Mouse (Mus musculus) heart, embryonic 10.5 days (tissue): ENCODE data around the gene Slc35e3. TPM values are rescaled to one million over a fixed set of nuclear protein-coding genes. Genes with fewer than 3 reads are reported as not detected.

ENCODE experiments used
- DNase-seq: peaks from one replicate; pipeline ENCODE4 v3.0.0-alpha.2; 2017; ENCODE audit warnings: low spot score
- H3K27ac ChIP-seq: fragments of 300-500 bp; sonication (generic); 2 replicates; pipeline ENCODE4 v1.5.1; 2016; ENCODE audit warnings: mild to moderate bottlenecking
- H3K27me3 ChIP-seq: fragments of 300-500 bp; sonication (generic); 2 replicates; pipeline ENCODE4 v1.6.1; 2016; ENCODE audit warnings: mild to moderate bottlenecking; ENCODE audit not compliant: poor library complexity, insufficient read depth, severe bottlenecking
- H3K36me3 ChIP-seq: fragments of 300-500 bp; sonication (generic); 2 replicates; pipeline ENCODE4 v1.6.1; 2016; ENCODE audit warnings: mild to moderate bottlenecking, moderate library complexity
- H3K4me1 ChIP-seq: fragments of 300-500 bp; sonication (generic); 2 replicates; pipeline ENCODE4 v1.6.1; 2016; ENCODE audit warnings: mild to moderate bottlenecking
- H3K4me3 ChIP-seq: fragments of 300-500 bp; sonication (generic); 2 replicates; pipeline ENCODE4 v1.5.1; 2016; ENCODE audit warnings: mild to moderate bottlenecking, moderate library complexity
- H3K9me3 ChIP-seq: fragments of 300-500 bp; sonication (generic); 2 replicates; pipeline ENCODE4 v1.6.1; 2016; ENCODE audit warnings: mild to moderate bottlenecking, moderate library complexity
- WGBS: fragments of 180-500 bp; shearing (Covaris S2); methylation state at CpG from one replicate; pipeline ENCODE4 v1.1.7; 2016; 5-methylcytosine and 5-hydroxymethylcytosine counted together
- polyA plus RNA-seq: library from polyadenylated mRNA; unstranded; fragments of >200 nt; fragmentation: Nextera tagmentation; extraction: Ambion mirVana; gene quantifications from 2 replicates; pipeline ENCODE4 v1.2.1, GENCODE M21; 2016

Gene Slc35e3
- polyA plus RNA-seq, 1 experiment from 2014 or later: 14.9 TPM

GRCm38 (mm10) chr10:117685849-117686591 lies 60.1 kb downstream of the Slc35e3 start:
- no peak for DNase-seq
- Histone ChIP-seq H3K27ac (no peak overlapping the region), H3K4me3 (no peak overlapping the region), H3K4me1 (no peaks in the 10 kb centered on the region), H3K9me3 (no peaks in the 10 kb centered on the region), H3K36me3 (peaks cover 30% of the 10 kb centered on the region), H3K27me3 (0 out of 2 replicates have a peak, but pooled peaks cover 5% of the 10 kb centered on the region)
- 92% methylated on average over 13 of the region's 13 CpGs for WGBS

- no peak overlapping the region for H3K4me3 ChIP-seq
- peaks cover 23% of the 10 kb centered on the region for H3K36me3 ChIP-seq
- H3K9me3 ChIP-seq: no peaks in the 10 kb centered on the region
- 0 out of 2 replicates have a peak, but pooled peaks cover 5% of the 10 kb centered on the region for H3K27me3 ChIP-seq
- H3K4me1 ChIP-seq: no peaks in the 10 kb centered on the region
- no peak for DNase-seq
- 87% methylated on average over 15 of the region's 15 CpGs for WGBS
- no peak overlapping the region for H3K27ac ChIP-seq
Observed at GRCm38 (mm10) chr10:117685171-117685848, 60.9 kb downstream of the Slc35e3 start.

DNA sequence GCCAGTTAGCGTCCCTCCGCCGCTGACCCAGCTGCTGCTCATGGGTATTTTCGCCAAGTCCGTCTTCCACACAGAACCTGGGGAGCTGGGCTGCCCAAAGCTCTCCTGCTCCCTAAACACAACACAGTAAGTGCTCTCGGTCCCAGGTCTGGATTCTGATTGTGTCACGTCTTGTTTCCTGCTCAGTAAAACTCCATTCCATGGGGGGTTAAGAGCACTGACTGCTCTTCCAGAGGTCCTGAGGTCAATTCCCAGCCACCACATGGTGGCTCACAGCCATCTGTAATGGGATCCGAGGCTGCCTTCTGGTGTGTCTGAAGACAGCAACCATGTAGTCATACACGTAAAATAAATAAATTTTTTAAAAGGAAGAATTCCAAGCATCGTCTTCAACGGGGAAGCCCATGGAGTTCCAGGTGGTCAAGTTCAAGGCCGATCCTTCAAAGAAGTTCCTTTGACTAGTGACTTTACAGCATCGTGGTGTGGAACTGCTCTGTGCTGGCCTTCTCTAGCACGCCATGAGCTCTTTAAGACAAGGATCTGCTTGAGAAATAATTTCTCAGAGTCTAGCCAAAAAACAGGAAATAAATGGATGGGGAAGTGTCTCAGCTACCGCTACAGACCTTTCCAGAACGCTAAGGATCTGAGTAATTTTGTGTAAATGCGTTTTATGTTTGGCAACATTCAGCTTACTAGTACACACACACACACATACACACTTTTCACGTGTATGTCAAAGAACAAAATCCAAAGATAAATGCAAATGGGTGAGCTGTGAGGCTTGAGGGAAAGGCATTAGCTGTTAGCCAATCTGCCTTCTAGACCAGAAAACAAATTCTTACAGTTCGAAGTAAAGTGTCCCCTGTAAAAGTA lies 61.6 kb downstream of the Slc35e3 start:
- Histone ChIP-seq H3K4me3 (no peak overlapping the region), H3K9me3 (no peaks in the 10 kb centered on the region), H3K27ac (no peak overlapping the region), H3K36me3 (peaks cover 15% of the 10 kb centered on the region), H3K27me3 (0 out of 2 replicates have a peak, but pooled peaks cover 5% of the 10 kb centered on the region), H3K4me1 (no peaks in the 10 kb centered on the region)
- no peak for DNase-seq
- 82% methylated on average over 19 of the region's 19 CpGs for WGBS

DNA sequence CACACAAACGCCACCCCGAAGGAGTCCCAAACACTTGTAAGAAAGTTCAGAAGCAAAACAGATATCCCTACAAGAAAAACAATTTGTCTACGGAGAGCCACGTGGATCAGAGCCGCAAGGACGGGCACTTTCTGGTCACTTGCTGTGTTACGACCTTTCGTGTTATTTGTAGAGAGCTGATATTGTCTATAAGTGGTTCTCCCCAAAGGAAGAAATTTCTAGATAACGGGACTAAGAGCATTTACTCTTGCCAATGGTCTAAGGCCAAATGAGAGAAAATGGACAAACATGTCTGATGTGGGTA lies 62.5 kb downstream of the Slc35e3 start:
- Histone ChIP-seq H3K36me3 (peaks cover 7% of the 10 kb centered on the region), H3K27ac (no peak overlapping the region), H3K27me3 (0 out of 2 replicates have a peak, but pooled peaks cover 5% of the 10 kb centered on the region), H3K9me3 (no peaks in the 10 kb centered on the region), H3K4me1 (no peaks in the 10 kb centered on the region), H3K4me3 (no peak overlapping the region)
- no peak for DNase-seq
- 80% methylated on average over 9 of the region's 9 CpGs for WGBS

Other genes with a start within 250 kb of the Slc35e3 start
- gene Cpm, start 116.9 kb downstream of the Slc35e3 start, polyA plus RNA-seq: 5.1 and 28.3 TPM in 2 replicates
- gene Mdm2, start 35.6 kb downstream of the Slc35e3 start, polyA plus RNA-seq: 56.4 and 59.3 TPM in 2 replicates
- gene Nup107, start 46.3 kb upstream of the Slc35e3 start, polyA plus RNA-seq: 75.0 and 84.0 TPM in 2 replicates
- 132 and 170 TPM in 2 replicates for gene Rap1b, start 99.7 kb upstream of the Slc35e3 start, polyA plus RNA-seq